Mouse (Mus musculus): Measurements from ENCODE around the gene Gipc1.

Gene Gipc1

GRCm38 (mm10) chr8:83652030-83652743, at the start of gene Gipc1:
Gene Gipc1 (plus strand): TSS chr8:83652677.
- DNase-seq (ENCODE audit: low read depth, low spot score), result peak; percentile 94

GRCm38 (mm10) chr8:83607661-83608397, 44.6 kb upstream of the Gipc1 start, which contains the start of the genes Tecr and Dnajb1:
Gene Tecr (minus strand): TSS chr8:83607971.
Gene Dnajb1 (plus strand): TSS chr8:83608193.
- peak; percentile 98 for DNase-seq (ENCODE audit: low read depth, low spot score)

DNA sequence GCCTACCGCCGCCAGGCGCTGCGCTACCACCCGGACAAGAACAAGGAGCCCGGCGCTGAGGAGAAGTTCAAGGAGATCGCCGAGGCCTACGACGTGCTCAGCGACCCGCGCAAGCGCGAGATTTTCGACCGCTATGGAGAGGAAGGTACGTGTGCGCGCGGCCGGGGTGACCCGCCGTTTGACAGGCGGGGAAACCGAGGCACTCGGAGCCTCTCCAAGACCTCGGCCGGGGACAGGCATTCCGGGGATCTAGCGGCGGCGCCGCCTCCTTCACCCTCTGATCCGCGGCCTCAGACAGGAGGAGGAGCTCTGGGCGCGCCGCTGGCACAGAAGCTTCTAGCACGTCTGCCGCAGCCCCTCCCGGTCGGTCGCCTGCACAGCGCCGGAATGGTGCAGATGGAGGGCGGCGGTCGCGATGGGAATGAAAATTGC, 44.1 kb upstream of the Gipc1 start:
- peak; percentile 66 for DNase-seq (ENCODE audit: low read depth, low spot score)

- no peak for DNase-seq (ENCODE audit: low read depth, low spot score)
Measured at GRCm38 (mm10) chr8:83609086-83609485, 43.4 kb upstream of the Gipc1 start.

- no peak for DNase-seq (ENCODE audit: low read depth, low spot score)
Measured at GRCm38 (mm10) chr8:83609547-83610180, 42.8 kb upstream of the Gipc1 start.

DNA sequence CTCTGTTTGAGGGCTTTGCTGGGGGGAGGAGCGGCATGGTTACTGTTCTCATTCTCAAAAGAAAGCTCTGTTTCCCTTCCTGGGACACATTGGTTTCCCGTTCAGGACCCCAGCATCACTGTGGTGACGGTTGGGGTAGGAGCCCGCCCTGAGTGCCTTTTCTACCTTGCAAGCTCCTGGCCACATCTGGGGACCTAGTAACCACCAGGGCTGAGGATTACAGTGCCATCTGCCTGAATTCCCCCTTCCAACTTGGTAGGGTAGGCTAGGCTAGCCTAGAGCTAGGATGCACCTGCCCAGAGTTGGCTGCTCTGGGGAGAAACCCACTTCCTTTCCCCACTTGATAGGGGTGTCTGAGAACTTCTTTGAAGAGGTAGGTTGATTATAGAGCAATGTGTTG, 40.6 kb upstream of the Gipc1 start:
- no peak for DNase-seq (ENCODE audit: low read depth, low spot score)

- no peak for DNase-seq (ENCODE audit: low read depth, low spot score)
Measured at GRCm38 (mm10) chr8:83613695-83614094, 38.8 kb upstream of the Gipc1 start.

GRCm38 (mm10) chr8:83616625-83617024, 35.9 kb upstream of the Gipc1 start:
- DNase-seq (ENCODE audit: low read depth, low spot score), result no peak

DNA sequence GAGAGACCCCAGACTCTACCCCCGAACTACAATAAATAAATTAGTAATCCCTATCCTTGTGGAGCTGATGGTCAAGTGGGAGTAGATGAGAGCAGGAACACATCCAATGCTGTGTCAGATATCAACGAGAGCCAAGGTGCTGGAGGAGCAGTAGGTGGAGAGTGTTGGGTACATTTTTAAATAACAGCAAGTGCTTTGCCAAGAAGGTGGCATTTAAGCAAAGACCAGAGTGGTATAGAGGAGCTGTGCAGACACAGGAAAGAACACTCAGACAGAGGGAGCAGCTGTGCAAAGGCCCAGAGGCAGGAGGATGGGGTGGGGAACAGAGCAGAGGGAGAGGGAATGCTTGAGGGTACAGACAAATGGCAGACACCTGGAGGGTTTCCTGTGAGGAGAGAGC, 35.4 kb upstream of the Gipc1 start:
- no peak for DNase-seq (ENCODE audit: low read depth, low spot score)

DNA sequence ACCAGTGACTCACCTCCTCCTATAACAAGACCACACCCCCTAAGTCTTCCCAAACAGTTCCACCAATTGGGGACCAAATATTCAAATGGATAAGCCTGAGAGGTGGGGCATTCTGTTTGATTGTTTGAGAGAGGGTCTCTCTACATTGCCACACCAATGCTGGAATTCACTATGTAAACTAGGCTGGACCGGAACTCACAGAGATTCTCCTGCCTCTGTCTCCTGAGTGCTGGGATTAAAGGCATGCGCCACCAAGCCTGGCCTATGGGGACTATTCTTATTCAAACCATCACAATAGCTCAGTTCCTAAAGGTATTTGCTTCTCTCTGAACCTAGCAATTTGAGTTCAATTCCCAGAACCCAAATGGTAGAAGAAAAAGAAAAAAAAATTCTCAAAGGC, 33.9 kb upstream of the Gipc1 start:
- DNase-seq (ENCODE audit: low read depth, low spot score), result no peak

GRCm38 (mm10) chr8:83619568-83620285, 32.8 kb upstream of the Gipc1 start:
- no peak for DNase-seq (ENCODE audit: low read depth, low spot score)

DNA sequence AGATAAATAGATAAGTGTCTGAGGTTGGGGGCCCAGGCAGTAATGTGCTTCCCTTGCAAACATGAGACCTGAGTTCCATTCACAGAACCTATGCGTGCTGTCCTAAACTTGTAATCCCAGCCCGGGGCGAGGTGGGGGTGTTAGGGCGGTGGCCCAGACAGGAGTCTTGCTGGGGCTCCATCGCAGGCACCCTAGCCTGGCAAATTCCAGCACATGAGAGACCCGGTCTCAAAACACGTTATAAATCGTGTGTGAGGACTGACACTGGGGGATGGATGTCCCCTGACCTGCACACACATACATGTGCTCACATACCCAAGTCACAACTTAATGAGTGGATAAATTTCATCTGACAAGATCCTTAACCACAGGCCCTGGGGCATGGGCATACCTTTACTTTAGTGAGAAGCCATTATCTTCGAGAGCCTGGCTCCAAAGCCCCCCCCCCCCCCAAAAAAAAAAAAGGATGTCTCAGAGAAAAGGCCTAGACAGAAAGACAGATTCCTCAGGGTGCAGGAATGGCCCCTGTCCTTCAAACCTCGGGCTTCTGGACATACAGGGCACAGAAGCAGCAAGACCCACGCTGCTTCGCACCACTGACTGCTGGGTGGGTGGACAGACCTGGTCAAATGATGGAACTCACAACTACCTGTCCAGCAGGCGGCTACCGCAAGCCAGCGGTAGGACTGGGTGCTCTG, 30.6 kb upstream of the Gipc1 start:
- no peak for DNase-seq (ENCODE audit: low read depth, low spot score)

DNA sequence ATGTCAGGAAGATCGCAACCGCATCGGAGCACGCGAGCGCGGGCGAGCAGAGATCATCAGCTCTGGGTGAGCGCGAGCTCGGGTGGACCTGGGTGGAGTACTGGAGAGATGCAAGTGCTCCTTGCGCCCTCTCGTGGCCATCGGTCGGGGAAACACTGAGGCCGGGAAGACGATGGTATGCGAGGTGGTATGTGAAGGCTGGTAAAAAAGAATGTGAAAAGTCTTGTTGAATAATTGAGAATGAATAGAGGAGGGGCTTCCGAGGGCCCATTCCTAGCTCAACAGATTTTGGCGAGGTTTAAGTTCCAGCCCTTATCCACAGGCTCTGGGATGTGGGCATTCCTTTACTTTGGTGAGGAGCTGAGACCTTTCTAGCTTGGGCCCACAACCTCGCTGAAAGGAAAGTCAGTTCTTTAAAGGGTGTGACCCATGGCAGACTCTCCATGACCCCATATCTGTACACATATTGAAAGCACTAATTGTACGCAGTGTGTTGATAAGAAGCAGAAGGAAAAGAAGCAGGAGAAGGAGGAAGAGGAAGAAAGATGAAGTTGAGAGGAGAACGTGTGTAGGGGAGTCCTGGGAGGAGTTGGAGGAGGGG, 30.0 kb upstream of the Gipc1 start:
- peak; percentile 48 for DNase-seq (ENCODE audit: low read depth, low spot score)

- no peak for DNase-seq (ENCODE audit: low read depth, low spot score)
Measured at GRCm38 (mm10) chr8:83623549-83623948, 28.9 kb upstream of the Gipc1 start.

DNA sequence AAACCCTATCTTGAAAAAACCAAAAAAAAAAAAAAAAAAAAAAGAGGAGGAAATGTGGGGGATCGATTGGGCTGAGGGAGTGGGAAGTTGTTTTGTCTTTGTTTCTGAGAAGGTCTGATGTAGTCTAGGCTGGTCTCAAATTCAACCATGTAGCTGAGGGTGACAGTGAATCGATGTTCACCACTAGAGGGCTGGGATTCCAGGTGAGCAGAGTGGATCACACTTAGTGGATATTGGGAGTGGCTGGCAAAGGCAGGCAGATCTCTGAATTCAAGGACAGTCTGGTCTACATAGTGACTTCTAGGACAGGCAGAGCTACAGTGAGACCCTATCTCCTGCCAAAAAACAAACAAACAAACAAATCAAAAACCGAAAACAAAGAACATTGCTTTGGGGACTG, 27.7 kb upstream of the Gipc1 start:
- no peak for DNase-seq (ENCODE audit: low read depth, low spot score)

DNA sequence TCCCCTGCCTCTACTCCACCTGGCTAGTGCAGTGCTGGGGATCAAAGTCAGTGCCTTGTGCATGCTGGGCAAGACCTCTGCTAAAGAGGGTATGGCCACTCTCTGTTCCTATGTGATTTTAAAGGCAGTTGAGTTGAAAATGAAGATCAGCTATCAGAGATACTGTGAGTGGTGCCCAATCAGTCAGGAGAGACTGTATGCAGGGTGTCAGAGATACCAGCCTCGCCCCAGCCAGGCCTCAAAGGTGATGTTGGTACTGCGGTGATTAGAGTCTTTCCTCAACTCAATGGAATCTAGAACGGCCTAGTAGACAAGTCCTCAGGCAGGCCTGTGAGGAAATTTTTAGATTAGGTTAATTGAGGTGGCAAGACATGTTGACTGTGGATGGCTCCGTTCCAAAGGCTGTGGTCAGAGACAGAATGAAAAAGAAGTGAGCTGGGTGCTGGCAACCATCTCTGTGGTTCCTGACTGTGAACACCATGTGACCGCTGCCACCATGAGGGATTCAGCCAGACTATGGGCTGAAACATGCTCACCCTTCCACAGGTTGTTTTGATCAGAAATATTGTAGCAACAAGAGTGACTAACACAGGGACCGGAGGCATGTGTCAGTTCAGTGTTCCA, 26.7 kb upstream of the Gipc1 start:
- DNase-seq (ENCODE audit: low read depth, low spot score), result no peak

DNA sequence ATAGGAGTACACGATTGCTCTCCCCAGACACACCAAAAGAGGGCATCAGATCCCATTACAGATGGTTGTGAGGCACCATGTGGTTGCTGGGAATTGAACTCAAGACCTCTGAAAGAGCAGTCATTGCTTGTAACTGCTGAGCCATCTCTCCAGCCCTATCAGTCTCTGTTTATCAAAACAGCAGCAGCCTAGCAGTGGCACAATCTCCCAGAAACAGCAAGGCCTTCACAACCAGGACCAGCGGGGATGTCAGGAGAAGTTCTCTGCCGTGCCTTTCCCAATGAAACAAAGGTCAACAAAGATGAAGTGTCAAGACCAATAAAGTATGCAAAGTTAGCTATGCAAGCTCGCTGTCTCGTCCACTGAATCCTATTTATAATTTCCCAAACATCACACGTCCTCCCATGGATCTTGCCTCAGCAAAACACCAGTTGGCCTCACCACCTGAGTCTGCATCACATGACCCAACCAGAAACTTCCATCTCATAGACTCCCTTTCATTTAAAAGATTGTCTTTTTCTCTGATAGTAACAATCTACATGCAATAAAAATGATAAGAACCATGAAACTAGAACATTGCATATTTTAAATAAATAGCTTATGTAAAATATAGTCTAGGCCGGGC, 20.3 kb upstream of the Gipc1 start:
- DNase-seq (ENCODE audit: low read depth, low spot score), result no peak

GRCm38 (mm10) chr8:83638856-83639255, 13.6 kb upstream of the Gipc1 start:
- DNase-seq (ENCODE audit: low read depth, low spot score), result no peak

DNA sequence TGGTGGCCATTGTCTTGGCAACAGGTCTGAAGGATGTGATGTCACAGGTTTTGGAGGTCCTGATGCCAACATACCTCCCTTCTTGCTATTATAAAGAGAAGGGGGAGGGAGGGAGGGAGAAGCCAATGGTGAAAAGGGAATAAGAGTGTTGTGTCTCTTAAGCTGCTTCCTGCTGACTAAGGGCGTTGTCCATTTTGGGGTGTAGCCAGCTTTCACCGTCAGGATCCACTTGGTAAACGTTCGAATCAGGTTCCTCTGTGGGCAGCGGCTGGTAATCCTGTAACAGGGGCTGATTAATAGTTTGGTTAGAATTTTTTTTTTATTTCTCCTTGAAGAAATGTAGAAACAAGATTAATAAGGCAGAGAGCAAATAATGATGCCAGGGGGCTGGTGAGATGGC, 12.8 kb upstream of the Gipc1 start:
- no peak for DNase-seq (ENCODE audit: low read depth, low spot score)

DNA sequence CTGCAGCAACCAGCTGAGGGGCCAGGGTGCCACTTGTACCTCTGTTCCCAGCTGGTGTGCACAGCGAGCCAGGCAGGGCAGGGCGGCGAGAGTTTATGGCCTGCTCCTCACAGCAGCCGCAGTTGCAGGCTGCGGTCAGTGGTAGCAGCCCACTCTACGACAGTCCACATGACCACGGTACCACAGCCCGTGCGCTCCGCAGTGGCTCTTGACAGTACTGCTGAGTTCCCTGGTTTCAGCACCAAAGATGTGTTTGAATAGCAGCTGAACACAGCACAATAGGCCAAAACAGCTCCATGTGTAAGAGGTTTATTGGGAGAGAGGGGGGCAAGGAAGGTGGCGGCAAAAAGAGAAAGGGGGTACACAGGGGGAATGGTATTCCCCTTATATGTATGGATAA, 5.0 kb upstream of the Gipc1 start:
- DNase-seq (ENCODE audit: low read depth, low spot score), result no peak
